Mouse (Mus musculus) Patski (cell line): ENCODE data around the gene Zp3. TPM values are rescaled to one million over a fixed set of nuclear protein-coding genes. Genes with fewer than 3 reads are reported as not detected.

ENCODE experiments used
- ATAC-seq: fragments of 100-300 bp; one replicate; pipeline ENCODE4 v1.8.0; 2021
- CTCF ChIA-PET: fragments of 350-600 bp; sonication (Branson Sonifier 250); formaldehyde crosslinking; loops from one replicate; lab custom pipeline; 2022; ENCODE audit warnings: inconsistent platforms; lab: Charles Lee
- POLR2A ChIA-PET: fragments of 350-600 bp; sonication (Branson Sonifier 250); formaldehyde crosslinking; loops from one replicate; lab custom pipeline; 2022; ENCODE audit warnings: antibody characterized with exemption, inconsistent platforms; lab: Charles Lee
- DNase-seq: peaks from one replicate; pipeline ENCODE4 v3.0.0-alpha.2; 2011; ENCODE audit warnings: low read depth, low spot score
- H3K27me3 ChIP-seq: fragments of 371-371 bp; one replicate; pipeline ENCODE4 v1.5.1; 2021
- CTCF ChIP-seq: fragments of 100-300 bp; IDR thresholded peaks from one replicate; pipeline ENCODE4 v1.5.1; 2021
- in situ Hi-C: fragments of 300-500 bp; cut with MboI; formaldehyde crosslinking; loops from 3 replicates; pipeline ENCODE4 v1.11.1; 2018; ENCODE audit warnings: low pct_unique_long_range_greater_than_20kb, mixed read lengths
- polyA plus RNA-seq: library from polyadenylated mRNA; unstranded; gene quantifications from one replicate; pipeline ENCODE4 v1.2.3, GENCODE M21; 2021

The Zp3 gene
- 0.04 TPM for polyA plus RNA-seq

DNA sequence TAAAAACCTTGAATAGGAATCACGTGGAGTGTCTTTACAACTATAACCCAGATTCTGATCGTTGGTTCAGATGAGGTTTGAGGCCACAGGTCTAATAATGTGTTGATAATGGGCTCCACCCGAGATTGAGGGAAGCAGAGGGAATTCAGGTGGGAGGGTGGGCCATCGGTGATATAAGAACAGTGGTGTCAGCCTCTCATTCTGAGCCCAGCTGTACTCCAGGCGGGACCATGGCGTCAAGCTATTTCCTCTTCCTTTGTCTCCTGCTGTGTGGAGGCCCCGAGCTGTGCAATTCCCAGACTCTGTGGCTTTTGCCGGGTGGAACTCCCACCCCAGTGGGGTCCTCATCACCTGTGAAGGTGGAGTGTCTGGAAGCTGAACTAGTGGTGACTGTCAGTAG lies at the start of gene Zp3:
Gene Zp3, plus strand, starts transcription at position 196 of the 400 bp plus-strand sequence.
- POLR2A ChIA-PET: interaction anchor here (0.6 kb wide), 1 partner anchor 10 kb away, joined by 4 read pairs; no protein-coding TSS in a partner anchor
- DNase-seq: no peak
- ATAC-seq: no peak
- CTCF ChIA-PET: interaction anchor here (1.4 kb wide), 1 partner anchor 66 kb away, joined by 3 read pairs; no protein-coding TSS in a partner anchor
- no peaks in the 10 kb centered on the region for H3K27me3 ChIP-seq
- in situ Hi-C loops: loop anchor here (5.0 kb wide), 2 partner anchors 67 to 207 kb away; no protein-coding TSS in a partner anchor
- no peak for TF ChIP-seq CTCF

DNA sequence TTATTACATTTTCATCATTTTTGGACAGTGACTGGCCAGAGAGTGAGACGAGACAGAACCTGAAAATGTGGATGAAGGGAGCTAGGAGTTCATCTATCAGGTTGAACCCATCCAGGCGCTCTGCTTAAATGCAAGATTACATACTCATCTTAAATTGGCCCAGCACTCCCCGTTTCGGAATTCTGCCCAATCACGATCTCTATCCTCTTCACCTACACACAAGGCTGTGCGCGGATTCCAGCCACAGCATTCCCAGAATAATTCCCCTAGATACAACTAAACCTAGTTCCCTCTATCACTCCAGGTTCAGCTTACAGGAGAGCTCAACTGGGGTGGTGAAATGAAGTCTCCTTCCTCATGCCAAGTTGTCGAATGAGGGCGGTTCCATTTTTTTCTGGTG lies 48.4 kb upstream of the Zp3 start:
- ChIA-PET POLR2A (interaction anchor here (1.2 kb wide), 1 partner anchor 12 kb away, joined by 3 read pairs; no protein-coding TSS in a partner anchor), CTCF (interaction anchor here (0.7 to 1.8 kb wide), 6 partner anchors 8 to 33 kb away, joined by 3 to 10 read pairs (median 3); no protein-coding TSS in a partner anchor)
- no peak for ATAC-seq

GRCm38 (mm10) chr5:135932359-135932758 lies 47.5 kb upstream of the Zp3 start:
- CTCF ChIA-PET: interaction anchor here (0.8 to 1.8 kb wide), 6 partner anchors 9 to 34 kb away, joined by 3 to 10 read pairs (median 3); no protein-coding TSS in a partner anchor

More for the DNA sequence above, 48.4 kb upstream of the Zp3 start:
- no peaks in the 10 kb centered on the region for H3K27me3 ChIP-seq
- DNase-seq: no peak
- no peak for TF ChIP-seq CTCF
- in situ Hi-C loops: no loop called here

DNA sequence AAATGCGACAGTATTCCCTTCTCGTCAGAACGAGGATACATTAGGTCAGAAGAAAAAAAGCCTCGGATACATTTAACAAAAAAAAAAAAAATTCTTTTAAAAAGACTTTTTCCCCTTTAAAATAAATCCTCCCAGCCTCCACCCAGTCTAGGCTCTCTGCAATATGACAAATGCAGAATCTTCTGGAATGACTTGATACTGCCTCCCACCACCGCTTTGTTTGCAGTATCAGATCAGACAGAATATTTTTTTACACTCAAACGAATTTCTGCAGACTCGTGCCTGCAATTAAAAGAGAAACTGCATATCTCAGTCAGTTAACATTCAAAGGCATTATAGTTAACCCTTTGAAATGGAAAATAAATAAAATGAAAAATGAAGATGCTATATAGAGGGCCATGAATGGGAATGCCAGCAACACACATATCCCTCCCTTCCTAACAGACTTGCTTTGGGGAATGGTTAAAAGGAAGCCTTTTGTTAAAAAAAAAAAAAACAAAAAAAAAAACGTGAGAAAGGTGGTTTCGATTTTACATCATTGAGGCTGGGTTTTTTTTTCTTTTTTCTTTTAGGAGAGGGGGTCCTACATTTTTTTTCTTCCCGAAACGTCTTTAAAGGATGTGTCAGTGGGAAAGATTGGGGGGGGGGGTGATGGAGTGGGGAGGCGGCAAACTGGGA lies 46.5 kb upstream of the Zp3 start:
- CTCF ChIA-PET: interaction anchor here (1.8 kb wide), 1 partner anchor 10 kb away, joined by 10 read pairs; no protein-coding TSS in a partner anchor
- DNase-seq (no peak), ATAC-seq (no peak)
- no peak for TF ChIP-seq CTCF
- POLR2A ChIA-PET: no interaction called here
- no peaks in the 10 kb centered on the region for H3K27me3 ChIP-seq
- in situ Hi-C loops: no loop called here

More at GRCm38 (mm10) chr5:135932359-135932758, 47.5 kb upstream of the Zp3 start:
- TF ChIP-seq CTCF: no peak
- ATAC-seq (no peak), DNase-seq (no peak)
- H3K27me3 ChIP-seq: no peaks in the 10 kb centered on the region
- in situ Hi-C loops: no loop called here
- POLR2A ChIA-PET: interaction anchor here (1.2 kb wide), 1 partner anchor 13 kb away, joined by 3 read pairs; no protein-coding TSS in a partner anchor

DNA sequence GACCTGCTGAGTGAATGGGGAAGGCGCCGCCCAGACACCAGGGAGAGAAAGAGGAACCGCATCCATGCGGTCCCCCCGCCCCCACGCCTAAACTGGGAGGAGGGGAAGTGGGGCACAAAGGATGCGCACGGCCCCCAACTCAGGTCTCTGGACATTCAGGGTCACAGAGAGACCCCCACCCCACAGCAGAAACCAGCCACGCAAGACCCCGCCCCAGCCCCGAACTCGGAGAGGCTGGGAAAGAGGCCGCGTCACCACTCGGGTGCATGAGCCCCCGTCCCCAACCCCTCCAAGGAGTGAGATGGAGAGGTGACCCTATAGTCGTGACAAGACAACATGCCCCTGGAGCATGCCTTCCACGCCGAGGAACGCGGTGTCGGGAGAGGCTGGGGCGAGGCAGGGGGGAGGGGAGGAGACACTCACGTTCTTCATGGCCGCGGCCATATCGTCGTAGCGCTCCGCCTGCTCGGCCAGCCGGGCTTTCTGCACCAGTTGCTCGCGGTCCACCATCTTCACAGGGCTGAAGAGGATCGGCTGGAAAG lies 45.9 kb upstream of the Zp3 start:
- in situ Hi-C loops: no loop called here
- DNase-seq (no peak), ATAC-seq (peak; percentile 56)
- no peaks in the 10 kb centered on the region for H3K27me3 ChIP-seq
- POLR2A ChIA-PET: interaction anchor here (0.7 to 1.0 kb wide), 6 partner anchors 9 to 182 kb away, joined by 3 to 6 read pairs (median 3); no protein-coding TSS in a partner anchor
- no peak for TF ChIP-seq CTCF
- CTCF ChIA-PET: interaction anchor here (0.7 kb wide), 1 partner anchor 28 kb away, joined by 3 read pairs; no protein-coding TSS in a partner anchor

- peak; percentile 95 for DNase-seq
- CTCF ChIA-PET: interaction anchor here (0.7 to 1.2 kb wide), 3 partner anchors 24 to 43 kb away, joined by 3 to 6 read pairs (median 3); no protein-coding TSS in a partner anchor
- in situ Hi-C loops: no loop called here
- POLR2A ChIA-PET: interaction anchor here (0.7 to 1.0 kb wide), 7 partner anchors 10 to 181 kb away, joined by 3 to 6 read pairs (median 3); no protein-coding TSS in a partner anchor
- peak; percentile 91 for TF ChIP-seq CTCF
- ATAC-seq: peak; percentile 91
- no peaks in the 10 kb centered on the region for H3K27me3 ChIP-seq
Observed at GRCm38 (mm10) chr5:135934481-135935175, 45.3 kb upstream of the Zp3 start, which contains the start of gene Ywhag. Ywhag (minus strand) TSS chr5:135934616.

- TF ChIP-seq CTCF: no peak
- in situ Hi-C loops: no loop called here
- ChIA-PET CTCF (interaction anchor here (0.7 to 1.2 kb wide), 2 partner anchors 23 to 44 kb away, joined by 3 to 6 read pairs; no protein-coding TSS in a partner anchor), POLR2A (interaction anchor here (0.8 to 1.0 kb wide), 3 partner anchors 12 to 47 kb away, joined by 3 read pairs; no protein-coding TSS in a partner anchor)
- ATAC-seq (peak; percentile 13), DNase-seq (no peak)
- no peaks in the 10 kb centered on the region for H3K27me3 ChIP-seq
Observed at GRCm38 (mm10) chr5:135935176-135935523, 44.7 kb upstream of the Zp3 start.

- ChIA-PET POLR2A (interaction anchor here (0.8 kb wide), 1 partner anchor 47 kb away, joined by 3 read pairs; no protein-coding TSS in a partner anchor), CTCF (interaction anchor here (1.2 kb wide), 1 partner anchor 23 kb away, joined by 6 read pairs; no protein-coding TSS in a partner anchor)
- TF ChIP-seq CTCF: no peak
- ATAC-seq: no peak
- in situ Hi-C loops: no loop called here
- no peaks in the 10 kb centered on the region for H3K27me3 ChIP-seq
- no peak for DNase-seq
Observed at GRCm38 (mm10) chr5:135935641-135936190, 44.2 kb upstream of the Zp3 start.

DNA sequence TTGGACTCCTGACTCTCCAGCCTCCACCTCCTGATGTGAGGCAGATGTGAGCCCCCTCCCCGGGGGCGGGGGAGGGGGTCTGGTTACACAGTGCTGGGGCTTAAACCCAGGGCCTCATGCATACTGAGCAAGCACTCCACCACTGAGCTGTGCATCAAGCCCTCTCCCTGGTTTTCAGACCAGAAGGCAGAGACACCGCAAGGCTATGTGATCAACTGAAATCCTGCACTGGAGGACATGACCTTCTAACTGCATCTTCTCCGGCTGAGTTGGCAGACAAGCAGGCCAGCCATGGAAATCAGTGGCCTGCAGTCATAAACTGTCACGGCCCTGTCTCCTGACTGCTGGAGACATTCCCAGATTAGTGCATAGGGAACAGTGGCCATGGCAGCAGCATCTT lies 39.3 kb upstream of the Zp3 start:
- in situ Hi-C loops: no loop called here
- ChIA-PET CTCF (no interaction called here), POLR2A (no interaction called here)
- no peak for ATAC-seq
- no peaks in the 10 kb centered on the region for H3K27me3 ChIP-seq
- no peak for TF ChIP-seq CTCF
- DNase-seq: no peak
